Mouse (Mus musculus): ENCODE measurements around the gene Mlycd.

DNA sequence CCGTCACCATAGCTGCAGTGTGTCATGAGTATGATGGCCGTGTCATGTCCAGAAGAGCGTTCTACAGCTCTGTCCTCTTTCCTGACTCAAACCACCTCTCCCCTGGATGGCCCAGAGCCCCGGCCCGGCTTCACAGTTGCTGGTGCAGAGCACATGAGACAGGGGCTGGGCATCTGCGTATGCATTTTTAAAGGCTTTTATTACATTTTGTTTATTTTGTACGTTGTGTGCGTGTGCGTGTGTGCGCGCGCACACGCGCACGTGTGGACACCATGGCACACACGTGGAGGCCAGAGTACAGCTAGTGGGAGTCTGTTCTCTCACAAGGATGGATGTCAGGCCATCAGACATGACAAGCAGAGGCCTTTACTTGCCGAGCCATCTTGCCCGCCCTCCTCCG lies 43.0 kb upstream of the Mlycd start:
- TF ChIP-seq USF1 (IDR thresholded peaks at IDR 0.05; ENCODE audit: low read depth) = no peak
- no peak for TF ChIP-seq TCF3 (IDR thresholded peaks at IDR 0.05; ENCODE audit: insufficient read length, low read depth)
- no peak for TF ChIP-seq POLR2A (IDR thresholded peaks at IDR 0.05; ENCODE audit: insufficient read length, low read depth)
- no peak for TF ChIP-seq CEBPB (IDR thresholded peaks at IDR 0.05; ENCODE audit: insufficient read depth, poor library complexity, severe bottlenecking)
- no peak for TF ChIP-seq E2F4 (IDR thresholded peaks at IDR 0.05; ENCODE audit: insufficient read depth)
- TF ChIP-seq SRF (IDR thresholded peaks at IDR 0.05; ENCODE audit: control insufficient read depth, insufficient read length, low read depth) = no peak
- no peak for TF ChIP-seq POLR2AphosphoS2 (IDR thresholded peaks at IDR 0.05; ENCODE audit: insufficient read length, low read depth)
- no peak for TF ChIP-seq REST (IDR thresholded peaks at IDR 0.05; ENCODE audit: insufficient read depth, insufficient read length)

Measured in myocyte (in vitro differentiated cells).